Mouse (Mus musculus): ENCODE measurements around the gene Prss56.
A peak's percentile ranks its signal among the peaks of the same experiment; 100 is the strongest.

The Prss56 gene

GRCm38 (mm10) chr1:87183013-87183412, at the start of gene Prss56:
Gene Prss56, plus strand, starts transcription at chr1:87183313.
- no peak for DNase-seq (ENCODE audit: low read depth)

- DNase-seq (ENCODE audit: low read depth): no peak
Measured at GRCm38 (mm10) chr1:87141550-87141949, 41.6 kb upstream of the Prss56 start.

- DNase-seq (ENCODE audit: low read depth): no peak
Measured at GRCm38 (mm10) chr1:87142456-87142855, 40.7 kb upstream of the Prss56 start.

GRCm38 (mm10) chr1:87143141-87143540, 40.0 kb upstream of the Prss56 start:
- no peak for DNase-seq (ENCODE audit: low read depth)

- no peak for DNase-seq (ENCODE audit: low read depth)
Measured at GRCm38 (mm10) chr1:87149422-87149821, 33.7 kb upstream of the Prss56 start.

- no peak for DNase-seq (ENCODE audit: low read depth)
Measured at GRCm38 (mm10) chr1:87151286-87151685, 31.8 kb upstream of the Prss56 start.

GRCm38 (mm10) chr1:87153776-87154500, 29.2 kb upstream of the Prss56 start:
- DNase-seq (ENCODE audit: low read depth): no peak

GRCm38 (mm10) chr1:87154501-87155120, 28.5 kb upstream of the Prss56 start:
- no peak for DNase-seq (ENCODE audit: low read depth)

GRCm38 (mm10) chr1:87155531-87156198, 27.4 kb upstream of the Prss56 start:
- DNase-seq (ENCODE audit: low read depth): no peak

- no peak for DNase-seq (ENCODE audit: low read depth)
Measured at GRCm38 (mm10) chr1:87156199-87156587, 26.9 kb upstream of the Prss56 start, which contains the start of gene Ecel1. Gene Ecel1, minus strand, starts transcription at chr1:87156521.

- DNase-seq (ENCODE audit: low read depth): no peak
Measured at GRCm38 (mm10) chr1:87159396-87159795, 23.7 kb upstream of the Prss56 start.

- no peak for DNase-seq (ENCODE audit: low read depth)
Measured at GRCm38 (mm10) chr1:87164164-87164795, 18.8 kb upstream of the Prss56 start.

GRCm38 (mm10) chr1:87164796-87165184, 18.3 kb upstream of the Prss56 start:
- no peak for DNase-seq (ENCODE audit: low read depth)

- no peak for DNase-seq (ENCODE audit: low read depth)
Measured at GRCm38 (mm10) chr1:87170458-87170857, 12.7 kb upstream of the Prss56 start.

GRCm38 (mm10) chr1:87171312-87171711, 11.8 kb upstream of the Prss56 start:
- DNase-seq (ENCODE audit: low read depth): no peak

GRCm38 (mm10) chr1:87172316-87172715, 10.8 kb upstream of the Prss56 start:
- DNase-seq (ENCODE audit: low read depth): no peak

- peak; percentile 47 for DNase-seq (ENCODE audit: low read depth)
Measured at GRCm38 (mm10) chr1:87174006-87174955, 8.8 kb upstream of the Prss56 start.

GRCm38 (mm10) chr1:87175852-87176292, 7.2 kb upstream of the Prss56 start:
- DNase-seq (ENCODE audit: low read depth): no peak

- DNase-seq (ENCODE audit: low read depth): peak; percentile 49
Measured at GRCm38 (mm10) chr1:87180896-87181295, 2.2 kb upstream of the Prss56 start.

GRCm38 (mm10) chr1:87183998-87184750, 1.1 kb downstream of the Prss56 start:
- no peak for DNase-seq (ENCODE audit: low read depth)

GRCm38 (mm10) chr1:87184751-87185139, 1.6 kb downstream of the Prss56 start:
- DNase-seq (ENCODE audit: low read depth): peak; percentile 64
